Mouse (Mus musculus): ENCODE data around the gene Cemip. TPM values are rescaled to one million over a fixed set of nuclear protein-coding genes. Genes with fewer than 3 reads are reported as not detected.
A peak's percentile ranks its signal among the peaks of the same experiment; 100 is the strongest.

Cemip gene
- polyA plus RNA-seq, 1 experiment from 2014 or later = 0.49 TPM

GRCm38 (mm10) chr7:84042726-84043125, 43.6 kb downstream of the Cemip start:
- Histone ChIP-seq H3K27ac (no peak overlapping the region), H3K36me3 (no peaks in the 10 kb centered on the region), H3K9ac (no peak overlapping the region), H3K9me3 (no peaks in the 10 kb centered on the region), H3K4me3 (no peak overlapping the region), H3K27me3 (no peaks in the 10 kb centered on the region), H3K4me2 (no peak overlapping the region), H3K4me1 (replicated peaks) (no peaks in the 10 kb centered on the region)
- WGBS = 79% methylated on average over 1 of the region's 1 CpGs
- ATAC-seq (ENCODE audit: low FRiP score) = no peak

GRCm38 (mm10) chr7:84039856-84040522, 46.3 kb downstream of the Cemip start:
- 72% methylated on average over 8 of the region's 8 CpGs for WGBS
- ATAC-seq (ENCODE audit: low FRiP score) = no peak
- no peaks in the 10 kb centered on the region for H3K9me3 ChIP-seq

GRCm38 (mm10) chr7:84038642-84039041, 47.7 kb downstream of the Cemip start:
- Histone ChIP-seq H3K4me3 (no peak overlapping the region), H3K4me1 (replicated peaks) (no peaks in the 10 kb centered on the region)
- no peak for ATAC-seq (ENCODE audit: low FRiP score)

More at GRCm38 (mm10) chr7:84039856-84040522, 46.3 kb downstream of the Cemip start:
- Histone ChIP-seq H3K4me2 (no peak overlapping the region), H3K9ac (no peak overlapping the region), H3K4me1 (replicated peaks) (no peaks in the 10 kb centered on the region), H3K36me3 (no peaks in the 10 kb centered on the region), H3K27me3 (no peaks in the 10 kb centered on the region), H3K27ac (no peak overlapping the region), H3K4me3 (no peak overlapping the region)

GRCm38 (mm10) chr7:84032831-84033230, 53.5 kb downstream of the Cemip start:
- H3K27ac ChIP-seq = no peak overlapping the region
- no peak overlapping the region for H3K9ac ChIP-seq
- no peak for ATAC-seq (ENCODE audit: low FRiP score)

More at GRCm38 (mm10) chr7:84038642-84039041, 47.7 kb downstream of the Cemip start:
- Histone ChIP-seq H3K9ac (no peak overlapping the region), H3K9me3 (no peaks in the 10 kb centered on the region), H3K27me3 (no peaks in the 10 kb centered on the region), H3K27ac (no peak overlapping the region), H3K36me3 (no peaks in the 10 kb centered on the region), H3K4me2 (no peak overlapping the region)
- WGBS = 95% methylated on average over 10 of the region's 10 CpGs

GRCm38 (mm10) chr7:84029120-84029771, 57.1 kb downstream of the Cemip start:
- Histone ChIP-seq H3K9me3 (no peaks in the 10 kb centered on the region), H3K4me1 (replicated peaks) (peaks cover 8% of the 10 kb centered on the region), H3K9ac (no peak overlapping the region), H3K4me2 (no peak overlapping the region), H3K27ac (no peak overlapping the region), H3K27me3 (no peaks in the 10 kb centered on the region), H3K36me3 (no peaks in the 10 kb centered on the region), H3K4me3 (no peak overlapping the region)
- peak; percentile 77 for ATAC-seq (ENCODE audit: low FRiP score)
- WGBS = 52% methylated on average over 3 of the region's 3 CpGs

More at GRCm38 (mm10) chr7:84032831-84033230, 53.5 kb downstream of the Cemip start:
- peaks cover 8% of the 10 kb centered on the region for H3K4me1 ChIP-seq (replicated peaks)
- H3K27me3 ChIP-seq = no peaks in the 10 kb centered on the region
- WGBS = 100% methylated on average over 1 of the region's 1 CpGs
- H3K4me2 ChIP-seq = no peak overlapping the region
- H3K9me3 ChIP-seq = no peaks in the 10 kb centered on the region
- no peak overlapping the region for H3K4me3 ChIP-seq
- no peaks in the 10 kb centered on the region for H3K36me3 ChIP-seq

- Histone ChIP-seq H3K27ac (no peak overlapping the region), H3K27me3 (no peaks in the 10 kb centered on the region), H3K4me2 (no peak overlapping the region), H3K4me3 (no peak overlapping the region), H3K9me3 (no peaks in the 10 kb centered on the region), H3K9ac (no peak overlapping the region), H3K36me3 (no peaks in the 10 kb centered on the region), H3K4me1 (replicated peaks) (peaks cover 8% of the 10 kb centered on the region)
- 88% methylated on average over 4 of the region's 4 CpGs for WGBS
- ATAC-seq (ENCODE audit: low FRiP score) = no peak
These were observed 57.9 kb downstream of the Cemip start for GRCm38 (mm10) chr7:84028368-84028767.

GRCm38 (mm10) chr7:84026950-84027585, 59.2 kb downstream of the Cemip start:
- 69% methylated on average over 1 of the region's 1 CpGs for WGBS

GRCm38 (mm10) chr7:84026090-84026489, 60.2 kb downstream of the Cemip start:
- Histone ChIP-seq H3K4me3 (no peak overlapping the region), H3K36me3 (no peaks in the 10 kb centered on the region), H3K4me2 (no peak overlapping the region), H3K4me1 (replicated peaks) (peaks cover 8% of the 10 kb centered on the region), H3K27ac (no peak overlapping the region), H3K9ac (no peak overlapping the region), H3K27me3 (no peaks in the 10 kb centered on the region), H3K9me3 (no peaks in the 10 kb centered on the region)
- 89% methylated on average over 4 of the region's 4 CpGs for WGBS
- no peak for ATAC-seq (ENCODE audit: low FRiP score)

More at GRCm38 (mm10) chr7:84026950-84027585, 59.2 kb downstream of the Cemip start:
- no peak overlapping the region for H3K27ac ChIP-seq
- no peaks in the 10 kb centered on the region for H3K9me3 ChIP-seq
- H3K4me1 ChIP-seq (replicated peaks) = peaks cover 8% of the 10 kb centered on the region
- no peak overlapping the region for H3K4me3 ChIP-seq
- H3K36me3 ChIP-seq = no peaks in the 10 kb centered on the region
- H3K9ac ChIP-seq = no peak overlapping the region
- no peak for ATAC-seq (ENCODE audit: low FRiP score)
- no peak overlapping the region for H3K4me2 ChIP-seq
- no peaks in the 10 kb centered on the region for H3K27me3 ChIP-seq

- H3K4me3 ChIP-seq = no peak overlapping the region
- ATAC-seq (ENCODE audit: low FRiP score) = no peak
- H3K27ac ChIP-seq = no peak overlapping the region
- 82% methylated on average over 6 of the region's 6 CpGs for WGBS
- no peaks in the 10 kb centered on the region for H3K9me3 ChIP-seq
- no peak overlapping the region for H3K4me2 ChIP-seq
- H3K36me3 ChIP-seq = no peaks in the 10 kb centered on the region
- H3K4me1 ChIP-seq (replicated peaks) = no peaks in the 10 kb centered on the region
- H3K9ac ChIP-seq = no peak overlapping the region
- H3K27me3 ChIP-seq = no peaks in the 10 kb centered on the region
These were observed 62.8 kb downstream of the Cemip start for GRCm38 (mm10) chr7:84023466-84023865.

GRCm38 (mm10) chr7:84022462-84022861, 63.8 kb downstream of the Cemip start:
- Histone ChIP-seq H3K36me3 (no peaks in the 10 kb centered on the region), H3K9me3 (no peaks in the 10 kb centered on the region), H3K27me3 (no peaks in the 10 kb centered on the region), H3K4me2 (no peak overlapping the region), H3K4me1 (replicated peaks) (0 out of 2 replicates have a peak, but pooled peaks cover 5% of the 10 kb centered on the region), H3K9ac (no peak overlapping the region), H3K4me3 (no peak overlapping the region), H3K27ac (no peak overlapping the region)
- no peak for ATAC-seq (ENCODE audit: low FRiP score)
- WGBS = 91% methylated on average over 3 of the region's 3 CpGs

GRCm38 (mm10) chr7:84019381-84019780, 66.9 kb downstream of the Cemip start:
- H3K36me3 ChIP-seq = no peaks in the 10 kb centered on the region
- H3K4me1 ChIP-seq (replicated peaks) = 0 out of 2 replicates have a peak, but pooled peaks cover 9% of the 10 kb centered on the region
- H3K4me2 ChIP-seq = no peak overlapping the region
- H3K9ac ChIP-seq = no peak overlapping the region
- no peak for ATAC-seq (ENCODE audit: low FRiP score)
- H3K27me3 ChIP-seq = no peaks in the 10 kb centered on the region
- no peak overlapping the region for H3K4me3 ChIP-seq
- no peak overlapping the region for H3K27ac ChIP-seq
- H3K9me3 ChIP-seq = no peaks in the 10 kb centered on the region
